Mouse (Mus musculus): ENCODE data around the gene Ccdc85b. TPM values are rescaled to one million over a fixed set of nuclear protein-coding genes. Genes with fewer than 3 reads are reported as not detected.

Ccdc85b gene
- polyA plus RNA-seq, 1 experiment, result 3.3 TPM

- peaks cover 14% of the 10 kb centered on the region for H3K36me3 ChIP-seq (ENCODE audit: control insufficient read depth, insufficient read depth, low read length, poor library complexity, severe bottlenecking)
- H3K27me3 ChIP-seq (ENCODE audit: control insufficient read depth, insufficient read depth, low read length, poor library complexity, severe bottlenecking), result no peaks in the 10 kb centered on the region
- H3K4me1 ChIP-seq (ENCODE audit: control insufficient read depth, insufficient read depth, low read length), result peaks cover 2% of the 10 kb centered on the region
- peak overlapping the region; percentile 41 for H3K9ac ChIP-seq (ENCODE audit: low read depth, poor library complexity, severe bottlenecking)
- H3K9me3 ChIP-seq (replicated peaks; ENCODE audit: control insufficient read depth, insufficient read depth, low read length, poor library complexity, severe bottlenecking), result no peaks in the 10 kb centered on the region
- TF ChIP-seq EP300 (IDR thresholded peaks at IDR 0.05; ENCODE audit: insufficient read depth, low read depth, low read length), result 0 out of 2 replicates have a peak, but pooled peaks have one; percentile 30
- TF ChIP-seq POLR2A (IDR thresholded peaks at IDR 0.05; ENCODE audit: insufficient read depth, low read length), result no peak
- TF ChIP-seq CTCF (IDR thresholded peaks at IDR 0.05; ENCODE audit: low read depth, low read length), result no peak
- peak overlapping the region; percentile 90 for H3K27ac ChIP-seq (ENCODE audit: insufficient read depth, low read length)
- peak overlapping the region; percentile 61 for H3K4me3 ChIP-seq (ENCODE audit: low read depth, low read length)
Observed at GRCm38 (mm10) chr19:5488878-5489571, 31.3 kb upstream of the Ccdc85b start.

DNA sequence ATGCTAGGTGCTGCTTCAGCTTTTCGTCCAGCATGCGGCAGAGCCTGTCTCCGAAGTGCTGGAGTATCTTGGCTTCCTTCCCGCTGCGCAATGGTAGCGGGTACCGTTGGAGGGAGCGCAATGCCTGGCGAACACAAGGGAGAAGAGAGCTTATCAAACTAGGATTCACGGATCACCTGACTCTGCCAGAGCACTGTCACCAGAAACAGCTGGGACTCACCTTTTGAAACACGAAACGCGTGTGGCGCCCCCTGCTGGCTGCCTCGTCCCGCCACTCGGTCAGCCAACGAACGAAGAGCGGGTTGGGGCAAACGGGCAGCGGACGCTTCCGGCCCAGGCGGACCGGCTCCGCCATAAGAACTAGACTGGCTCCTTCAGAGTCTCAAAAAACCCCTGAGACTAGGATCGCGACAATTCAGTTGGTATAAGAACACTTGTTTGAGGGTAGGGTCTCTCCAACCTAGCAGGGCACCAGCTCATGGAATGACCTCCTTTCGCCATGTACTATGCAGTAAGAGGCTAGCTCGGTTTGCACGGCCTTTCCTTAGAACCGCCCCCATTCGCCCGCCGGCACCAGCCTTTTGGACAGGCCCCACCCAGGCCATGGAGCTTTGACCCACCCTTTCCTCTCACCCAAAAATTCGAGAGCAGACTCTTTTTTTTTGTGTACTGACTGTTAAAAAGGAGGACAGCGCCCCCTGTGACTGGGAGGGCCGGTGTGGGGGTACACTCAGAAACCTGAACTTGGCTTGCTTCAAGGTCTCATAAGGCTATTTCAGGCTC, 30.3 kb upstream of the Ccdc85b start, which contains the start of gene Mus81:
Gene Mus81, minus strand, starts transcription at position 635 of the 783 bp plus-strand sequence.
- Histone ChIP-seq H3K27me3 (ENCODE audit: control insufficient read depth, insufficient read depth, low read length, poor library complexity, severe bottlenecking) (no peaks in the 10 kb centered on the region), H3K9me3 (replicated peaks; ENCODE audit: control insufficient read depth, insufficient read depth, low read length, poor library complexity, severe bottlenecking) (no peaks in the 10 kb centered on the region), H3K4me3 (ENCODE audit: low read depth, low read length) (peak within 1 kb of the TSS; percentile 67), H3K27ac (ENCODE audit: insufficient read depth, low read length) (peak within 1 kb of the TSS; percentile 90), H3K36me3 (ENCODE audit: control insufficient read depth, insufficient read depth, low read length, poor library complexity, severe bottlenecking) (peaks cover 7% of the 10 kb centered on the region), H3K4me1 (ENCODE audit: control insufficient read depth, insufficient read depth, low read length) (no peaks in the 10 kb centered on the region), H3K9ac (ENCODE audit: low read depth, poor library complexity, severe bottlenecking) (peak within 1 kb of the TSS; percentile 41)
- TF ChIP-seq POLR2A (IDR thresholded peaks at IDR 0.05; ENCODE audit: insufficient read depth, low read length) (peak; percentile 61), CTCF (IDR thresholded peaks at IDR 0.05; ENCODE audit: low read depth, low read length) (peak; percentile 88), EP300 (IDR thresholded peaks at IDR 0.05; ENCODE audit: insufficient read depth, low read depth, low read length) (0 out of 2 replicates have a peak, but pooled peaks have one; percentile 57)

GRCm38 (mm10) chr19:5486771-5487170, 29.1 kb upstream of the Ccdc85b start:
- Histone ChIP-seq H3K27ac (ENCODE audit: insufficient read depth, low read length) (no peak overlapping the region), H3K36me3 (ENCODE audit: control insufficient read depth, insufficient read depth, low read length, poor library complexity, severe bottlenecking) (0 out of 2 replicates have a peak, but pooled peaks cover 2% of the 10 kb centered on the region), H3K4me1 (ENCODE audit: control insufficient read depth, insufficient read depth, low read length) (no peaks in the 10 kb centered on the region), H3K9ac (ENCODE audit: low read depth, poor library complexity, severe bottlenecking) (no peak overlapping the region), H3K4me3 (ENCODE audit: low read depth, low read length) (no peak overlapping the region), H3K9me3 (replicated peaks; ENCODE audit: control insufficient read depth, insufficient read depth, low read length, poor library complexity, severe bottlenecking) (no peaks in the 10 kb centered on the region), H3K27me3 (ENCODE audit: control insufficient read depth, insufficient read depth, low read length, poor library complexity, severe bottlenecking) (no peaks in the 10 kb centered on the region)
- TF ChIP-seq CTCF (IDR thresholded peaks at IDR 0.05; ENCODE audit: low read depth, low read length) (no peak), POLR2A (IDR thresholded peaks at IDR 0.05; ENCODE audit: insufficient read depth, low read length) (no peak), EP300 (IDR thresholded peaks at IDR 0.05; ENCODE audit: insufficient read depth, low read depth, low read length) (no peak)

DNA sequence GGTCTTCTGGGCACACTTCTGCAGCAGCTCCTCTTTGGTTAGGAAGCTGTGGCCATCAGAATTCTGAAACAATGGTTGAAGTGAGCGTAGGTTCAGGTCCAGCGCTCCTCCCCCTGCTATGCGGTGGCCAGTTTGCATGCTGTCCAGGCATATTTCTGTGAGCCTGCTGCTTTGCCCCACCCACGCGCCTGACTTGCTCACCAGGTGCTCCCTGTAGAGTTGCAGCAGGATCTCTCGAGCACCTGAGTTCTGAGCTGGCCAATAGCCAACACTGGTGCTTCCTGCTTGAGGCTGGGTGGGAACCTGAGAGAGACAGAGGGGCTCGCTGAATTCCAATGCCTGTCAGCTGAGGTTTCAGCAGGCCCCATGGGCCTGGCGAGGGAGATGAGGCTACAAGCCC, 28.6 kb upstream of the Ccdc85b start:
- no peaks in the 10 kb centered on the region for H3K9me3 ChIP-seq (replicated peaks; ENCODE audit: control insufficient read depth, insufficient read depth, low read length, poor library complexity, severe bottlenecking)
- H3K9ac ChIP-seq (ENCODE audit: low read depth, poor library complexity, severe bottlenecking), result no peak overlapping the region
- no peak overlapping the region for H3K4me3 ChIP-seq (ENCODE audit: low read depth, low read length)
- no peaks in the 10 kb centered on the region for H3K4me1 ChIP-seq (ENCODE audit: control insufficient read depth, insufficient read depth, low read length)
- no peaks in the 10 kb centered on the region for H3K27me3 ChIP-seq (ENCODE audit: control insufficient read depth, insufficient read depth, low read length, poor library complexity, severe bottlenecking)
- TF ChIP-seq POLR2A (IDR thresholded peaks at IDR 0.05; ENCODE audit: insufficient read depth, low read length) (no peak), EP300 (IDR thresholded peaks at IDR 0.05; ENCODE audit: insufficient read depth, low read depth, low read length) (no peak), CTCF (IDR thresholded peaks at IDR 0.05; ENCODE audit: low read depth, low read length) (no peak)
- H3K27ac ChIP-seq (ENCODE audit: insufficient read depth, low read length), result no peak overlapping the region
- 0 out of 2 replicates have a peak, but pooled peaks cover 2% of the 10 kb centered on the region for H3K36me3 ChIP-seq (ENCODE audit: control insufficient read depth, insufficient read depth, low read length, poor library complexity, severe bottlenecking)

- no peak overlapping the region for H3K9ac ChIP-seq (ENCODE audit: low read depth, poor library complexity, severe bottlenecking)
- H3K36me3 ChIP-seq (ENCODE audit: control insufficient read depth, insufficient read depth, low read length, poor library complexity, severe bottlenecking), result 0 out of 2 replicates have a peak, but pooled peaks cover 2% of the 10 kb centered on the region
- no peak overlapping the region for H3K27ac ChIP-seq (ENCODE audit: insufficient read depth, low read length)
- no peaks in the 10 kb centered on the region for H3K4me1 ChIP-seq (ENCODE audit: control insufficient read depth, insufficient read depth, low read length)
- no peak for TF ChIP-seq CTCF (IDR thresholded peaks at IDR 0.05; ENCODE audit: low read depth, low read length)
- TF ChIP-seq EP300 (IDR thresholded peaks at IDR 0.05; ENCODE audit: insufficient read depth, low read depth, low read length), result no peak
- no peak for TF ChIP-seq POLR2A (IDR thresholded peaks at IDR 0.05; ENCODE audit: insufficient read depth, low read length)
- H3K27me3 ChIP-seq (ENCODE audit: control insufficient read depth, insufficient read depth, low read length, poor library complexity, severe bottlenecking), result no peaks in the 10 kb centered on the region
- no peak overlapping the region for H3K4me3 ChIP-seq (ENCODE audit: low read depth, low read length)
- no peaks in the 10 kb centered on the region for H3K9me3 ChIP-seq (replicated peaks; ENCODE audit: control insufficient read depth, insufficient read depth, low read length, poor library complexity, severe bottlenecking)
Observed at GRCm38 (mm10) chr19:5485821-5486220, 28.1 kb upstream of the Ccdc85b start.

Measured in ES-Bruce4 (cell line).